Mouse (Mus musculus): ENCODE measurements around the gene Rap1gap. TPM values are rescaled to one million over a fixed set of nuclear protein-coding genes. Genes with fewer than 3 reads are reported as not detected.

Rap1gap gene
- polyA plus RNA-seq, 1 experiment from 2014 or later, result 4.4 TPM

GRCm38 (mm10) chr4:137771749-137772148 is 107.2 kb downstream of the Rap1gap start:
- H3K4me2 ChIP-seq (ENCODE audit: low read depth, low read length), result no peak overlapping the region
- H3K27me3 ChIP-seq (ENCODE audit: control insufficient read depth, insufficient read depth, low read depth, low read length), result peaks cover 3% of the 10 kb centered on the region; the same call in 1 of the 2 replicates
- 35% methylated on average over 3 of the region's 3 CpGs for WGBS (ENCODE audit: insufficient replicate concordance)
- H3K27ac ChIP-seq (ENCODE audit: low read length), result no peak overlapping the region
- no peak overlapping the region for H3K9ac ChIP-seq (ENCODE audit: low read depth, low read length)
- no peaks in the 10 kb centered on the region for H3K36me3 ChIP-seq (ENCODE audit: control insufficient read depth, insufficient read depth)
- no peaks in the 10 kb centered on the region for H3K9me3 ChIP-seq (replicated peaks; ENCODE audit: control insufficient read depth, low read length)
- H3K4me3 ChIP-seq (ENCODE audit: low read depth, low read length), result no peak overlapping the region
- H3K4me1 ChIP-seq (ENCODE audit: control insufficient read depth, low read depth, low read length), result no peaks in the 10 kb centered on the region; the same call in none of the 2 replicates
- no peak for ATAC-seq (ENCODE audit: low read depth)

GRCm38 (mm10) chr4:137772438-137773056 is 108.0 kb downstream of the Rap1gap start:
- no peak overlapping the region for H3K4me3 ChIP-seq (ENCODE audit: low read depth, low read length)
- H3K36me3 ChIP-seq (ENCODE audit: control insufficient read depth, insufficient read depth), result no peaks in the 10 kb centered on the region
- H3K4me1 ChIP-seq (ENCODE audit: control insufficient read depth, low read depth, low read length), result no peaks in the 10 kb centered on the region; the same call in none of the 2 replicates
- no peaks in the 10 kb centered on the region for H3K9me3 ChIP-seq (replicated peaks; ENCODE audit: control insufficient read depth, low read length)
- H3K9ac ChIP-seq (ENCODE audit: low read depth, low read length), result no peak overlapping the region
- ATAC-seq (ENCODE audit: low read depth), result peak; percentile 40
- peaks cover 3% of the 10 kb centered on the region; the same call in 1 of the 2 replicates for H3K27me3 ChIP-seq (ENCODE audit: control insufficient read depth, insufficient read depth, low read depth, low read length)
- 58% methylated on average over 16 of the region's 16 CpGs for WGBS (ENCODE audit: insufficient replicate concordance)
- peak overlapping the region; percentile 77 for H3K27ac ChIP-seq (ENCODE audit: low read length)
- no peak overlapping the region for H3K4me2 ChIP-seq (ENCODE audit: low read depth, low read length)

- H3K4me3 ChIP-seq (ENCODE audit: low read depth, low read length), result no peak overlapping the region
- no peaks in the 10 kb centered on the region; the same call in none of the 2 replicates for H3K4me1 ChIP-seq (ENCODE audit: control insufficient read depth, low read depth, low read length)
- H3K36me3 ChIP-seq (ENCODE audit: control insufficient read depth, insufficient read depth), result no peaks in the 10 kb centered on the region
- H3K27me3 ChIP-seq (ENCODE audit: control insufficient read depth, insufficient read depth, low read depth, low read length), result peaks cover 3% of the 10 kb centered on the region; the same call in 1 of the 2 replicates
- H3K9me3 ChIP-seq (replicated peaks; ENCODE audit: control insufficient read depth, low read length), result no peaks in the 10 kb centered on the region
- H3K9ac ChIP-seq (ENCODE audit: low read depth, low read length), result peak overlapping the region; percentile 4; the same call in 1 of the 2 replicates
- peak overlapping the region; percentile 77 for H3K27ac ChIP-seq (ENCODE audit: low read length)
- 32% methylated on average over 2 of the region's 2 CpGs for WGBS (ENCODE audit: insufficient replicate concordance)
- ATAC-seq (ENCODE audit: low read depth), result peak; percentile 65
- H3K4me2 ChIP-seq (ENCODE audit: low read depth, low read length), result no peak overlapping the region
Measured at GRCm38 (mm10) chr4:137773369-137773899, 108.9 kb downstream of the Rap1gap start.

GRCm38 (mm10) chr4:137774013-137774412 is 109.5 kb downstream of the Rap1gap start:
- Histone ChIP-seq H3K36me3 (ENCODE audit: control insufficient read depth, insufficient read depth) (no peaks in the 10 kb centered on the region), H3K4me1 (ENCODE audit: control insufficient read depth, low read depth, low read length) (no peaks in the 10 kb centered on the region; the same call in none of the 2 replicates), H3K27me3 (ENCODE audit: control insufficient read depth, insufficient read depth, low read depth, low read length) (peaks cover under 1% of the 10 kb centered on the region; the same call in 1 of the 2 replicates), H3K27ac (ENCODE audit: low read length) (peak overlapping the region; percentile 77), H3K9ac (ENCODE audit: low read depth, low read length) (no peak overlapping the region), H3K4me3 (ENCODE audit: low read depth, low read length) (no peak overlapping the region), H3K4me2 (ENCODE audit: low read depth, low read length) (no peak overlapping the region), H3K9me3 (replicated peaks; ENCODE audit: control insufficient read depth, low read length) (no peaks in the 10 kb centered on the region)
- whole genome bisulfite sequencing (ENCODE audit: insufficient replicate concordance), result 59% methylated on average over 5 of the region's 5 CpGs
- ATAC-seq (ENCODE audit: low read depth), result no peak

GRCm38 (mm10) chr4:137774505-137774904 is 110.0 kb downstream of the Rap1gap start:
- Histone ChIP-seq H3K4me2 (ENCODE audit: low read depth, low read length) (no peak overlapping the region), H3K27ac (ENCODE audit: low read length) (peak overlapping the region; percentile 77), H3K36me3 (ENCODE audit: control insufficient read depth, insufficient read depth) (no peaks in the 10 kb centered on the region), H3K4me1 (ENCODE audit: control insufficient read depth, low read depth, low read length) (no peaks in the 10 kb centered on the region; the same call in none of the 2 replicates), H3K27me3 (ENCODE audit: control insufficient read depth, insufficient read depth, low read depth, low read length) (no peaks in the 10 kb centered on the region; the same call in 1 of the 2 replicates), H3K9me3 (replicated peaks; ENCODE audit: control insufficient read depth, low read length) (no peaks in the 10 kb centered on the region), H3K9ac (ENCODE audit: low read depth, low read length) (0 out of 2 replicates have a peak overlapping the region, but pooled peaks have one; percentile 6), H3K4me3 (ENCODE audit: low read depth, low read length) (no peak overlapping the region)
- peak; percentile 56 for ATAC-seq (ENCODE audit: low read depth)
- WGBS (ENCODE audit: insufficient replicate concordance), result 61% methylated on average over 6 of the region's 6 CpGs

- H3K36me3 ChIP-seq (ENCODE audit: control insufficient read depth, insufficient read depth), result no peaks in the 10 kb centered on the region
- H3K4me1 ChIP-seq (ENCODE audit: control insufficient read depth, low read depth, low read length), result no peaks in the 10 kb centered on the region; the same call in none of the 2 replicates
- no peak overlapping the region for H3K4me3 ChIP-seq (ENCODE audit: low read depth, low read length)
- WGBS (ENCODE audit: insufficient replicate concordance), result 68% methylated on average over 4 of the region's 4 CpGs
- H3K27me3 ChIP-seq (ENCODE audit: control insufficient read depth, insufficient read depth, low read depth, low read length), result no peaks in the 10 kb centered on the region
- no peak overlapping the region for H3K4me2 ChIP-seq (ENCODE audit: low read depth, low read length)
- H3K9me3 ChIP-seq (replicated peaks; ENCODE audit: control insufficient read depth, low read length), result no peaks in the 10 kb centered on the region
- H3K9ac ChIP-seq (ENCODE audit: low read depth, low read length), result no peak overlapping the region
- H3K27ac ChIP-seq (ENCODE audit: low read length), result no peak overlapping the region
- no peak for ATAC-seq (ENCODE audit: low read depth)
Measured at GRCm38 (mm10) chr4:137777866-137778265, 113.3 kb downstream of the Rap1gap start.

GRCm38 (mm10) chr4:137778397-137779184 is 114.1 kb downstream of the Rap1gap start:
- ATAC-seq (ENCODE audit: low read depth), result no peak
- H3K4me2 ChIP-seq (ENCODE audit: low read depth, low read length), result no peak overlapping the region
- H3K27me3 ChIP-seq (ENCODE audit: control insufficient read depth, insufficient read depth, low read depth, low read length), result no peaks in the 10 kb centered on the region
- no peak overlapping the region for H3K4me3 ChIP-seq (ENCODE audit: low read depth, low read length)
- H3K4me1 ChIP-seq (ENCODE audit: control insufficient read depth, low read depth, low read length), result no peaks in the 10 kb centered on the region; the same call in none of the 2 replicates
- H3K27ac ChIP-seq (ENCODE audit: low read length), result no peak overlapping the region
- H3K36me3 ChIP-seq (ENCODE audit: control insufficient read depth, insufficient read depth), result no peaks in the 10 kb centered on the region
- WGBS (ENCODE audit: insufficient replicate concordance), result 69% methylated on average over 17 of the region's 17 CpGs
- H3K9me3 ChIP-seq (replicated peaks; ENCODE audit: control insufficient read depth, low read length), result no peaks in the 10 kb centered on the region
- no peak overlapping the region for H3K9ac ChIP-seq (ENCODE audit: low read depth, low read length)
